Mouse (Mus musculus): ENCODE results near the gene Aup1. TPM values are rescaled to one million over a fixed set of nuclear protein-coding genes. Genes with fewer than 3 reads are reported as not detected.

Gene Aup1
- total and polyA plus RNA-seq, 3 experiments = 259 to 500 TPM; not detected in 1

GRCm38 (mm10) chr6:83029777-83030176 lies 24.5 kb upstream of the Aup1 start:
- Histone ChIP-seq H3K27ac (ENCODE audit: control insufficient read depth, low read depth, low read length) (no peak overlapping the region), H3K36me3 (ENCODE audit: control insufficient read depth in 1 of 2, insufficient read depth in 2 of 2, low read length in 2 of 2) (peaks cover 0 to 4% of the 10 kb centered on the region in 2 experiments; a peak in 2 of 4 replicates), H3K9me3 (replicated peaks; ENCODE audit: insufficient read depth, low read length) (no peaks in the 10 kb centered on the region), H3K79me2 (ENCODE audit: control insufficient read depth, insufficient read depth, low read length, poor library complexity) (peaks cover 9% of the 10 kb centered on the region), H3K9ac (ENCODE audit: control insufficient read depth, low read depth, low read length, poor library complexity, severe bottlenecking) (no peak overlapping the region), H3K4me1 (ENCODE audit: control insufficient read depth in 1 of 2, insufficient read depth in 2 of 2, low read length in 2 of 2) (peaks cover 0 to 5% of the 10 kb centered on the region in 2 experiments; a peak in 2 of 4 replicates), H3K4me3 (ENCODE audit: control insufficient read depth in 1 of 2, insufficient read depth in 1 of 2, low read depth in 2 of 2, low read length in 2 of 2) (no peak overlapping the region), H3K27me3 (ENCODE audit: control insufficient read depth in 1 of 2, insufficient read depth in 2 of 2, low read length in 2 of 2) (no peaks in the 10 kb centered on the region)
- TF ChIP-seq ZMIZ1 (IDR thresholded peaks at IDR 0.05; ENCODE audit: low read depth, low read length) (no peak), USF1 (IDR thresholded peaks at IDR 0.05; ENCODE audit: low read depth, low read length) (no peak)
- no peak for DNase-seq (ENCODE audit: low read depth, low spot score)

GRCm38 (mm10) chr6:83031111-83031510 lies 23.2 kb upstream of the Aup1 start:
- no peak for DNase-seq (ENCODE audit: low read depth, low spot score)
- Histone ChIP-seq H3K27me3 (ENCODE audit: control insufficient read depth in 1 of 2, insufficient read depth in 2 of 2, low read length in 2 of 2) (no peaks in the 10 kb centered on the region; a peak in 1 of 4 replicates), H3K4me3 (ENCODE audit: control insufficient read depth in 1 of 2, insufficient read depth in 1 of 2, low read depth in 2 of 2, low read length in 2 of 2) (no peak overlapping the region), H3K9me3 (replicated peaks; ENCODE audit: insufficient read depth, low read length) (no peaks in the 10 kb centered on the region), H3K27ac (ENCODE audit: control insufficient read depth, low read depth, low read length) (no peak overlapping the region), H3K4me1 (ENCODE audit: control insufficient read depth in 1 of 2, insufficient read depth in 2 of 2, low read length in 2 of 2) (peaks cover 0 to 5% of the 10 kb centered on the region in 2 experiments; a peak in 2 of 4 replicates), H3K9ac (ENCODE audit: control insufficient read depth, low read depth, low read length, poor library complexity, severe bottlenecking) (no peak overlapping the region), H3K79me2 (ENCODE audit: control insufficient read depth, insufficient read depth, low read length, poor library complexity) (peaks cover 9% of the 10 kb centered on the region), H3K36me3 (ENCODE audit: control insufficient read depth in 1 of 2, insufficient read depth in 2 of 2, low read length in 2 of 2) (peaks cover 0 to 4% of the 10 kb centered on the region in 2 experiments; a peak in 2 of 4 replicates)
- TF ChIP-seq POLR2AphosphoS5 (IDR thresholded peaks at IDR 0.05; ENCODE audit: borderline replicate concordance, low read depth, low read length) (no peak), ZMIZ1 (IDR thresholded peaks at IDR 0.05; ENCODE audit: low read depth, low read length) (no peak), USF1 (IDR thresholded peaks at IDR 0.05; ENCODE audit: low read depth, low read length) (no peak), E2F4 (IDR thresholded peaks at IDR 0.05; ENCODE audit: borderline replicate concordance, low read depth, low read length) (no peak), BHLHE40 (IDR thresholded peaks at IDR 0.05; ENCODE audit: borderline replicate concordance, low read depth, low read length) (no peak), JUND (IDR thresholded peaks at IDR 0.05; ENCODE audit: low read depth, low read length) (no peak), TAL1 (IDR thresholded peaks at IDR 0.05; ENCODE audit: low read length) (no peak), SIN3A (IDR thresholded peaks at IDR 0.05; ENCODE audit: low read length) (no peak), ZC3H11A (IDR thresholded peaks at IDR 0.05; ENCODE audit: low read depth, low read length) (no peak), EP300 (IDR thresholded peaks at IDR 0.05; ENCODE audit: low read depth in 1 of 2, low read length in 2 of 2) (no peak), RCOR1 (IDR thresholded peaks at IDR 0.05; ENCODE audit: low read depth, low read length) (no peak), ZKSCAN1 (IDR thresholded peaks at IDR 0.05; ENCODE audit: low read depth, low read length) (no peak), UBTF (IDR thresholded peaks at IDR 0.05; ENCODE audit: borderline replicate concordance, insufficient read depth, low read depth, low read length) (no peak)
